Mouse (Mus musculus) testis, adult 2 months (tissue): ENCODE measurements at regions not wholly inside any gene's neighbourhood (a gene's known extent, or its start where the extent isn't known, plus 50 kb on each side); places are given as distances from the start of the nearest gene placed in this dataset.

Experiments used
- CTCF ChIP-seq: fragments of 200-500 bp; IDR thresholded peaks from 2 replicates; pipeline ENCODE4 v1.5.1; 2012; ENCODE audit warnings: low read depth, mild to moderate bottlenecking, inconsistent platforms, low read length, moderate library complexity; ENCODE audit not compliant: control insufficient read depth, insufficient read depth, insufficient replicate concordance
- POLR2A ChIP-seq: fragments of 200-500 bp; IDR thresholded peaks from 2 replicates; pipeline ENCODE4 v1.6.1; 2012; ENCODE audit warnings: low read depth, mild to moderate bottlenecking, inconsistent platforms, low read length, moderate library complexity; ENCODE audit not compliant: control insufficient read depth

GRCm38 (mm10) chr5:3267021-3267420, 74.3 kb upstream of the Cdk6 start:
- TF ChIP-seq POLR2A (no peak), CTCF (no peak)
